Mouse (Mus musculus) hindbrain, embryonic 14.5 days (tissue): ENCODE measurements around the gene Gm45140. TPM values are rescaled to one million over a fixed set of nuclear protein-coding genes. Genes with fewer than 3 reads are reported as not detected.

ENCODE experiments used
- ATAC-seq: fragments of 200-750 bp; cut with Nextera tagmentation; 2 replicates; pipeline ENCODE4 v1.8.0; 2017; ENCODE audit warnings: moderate number of reproducible peaks, mild to moderate bottlenecking, moderate TSS enrichment, moderate library complexity; ENCODE audit not compliant: low FRiP score
- DNase-seq: peaks from one replicate; pipeline ENCODE4 v3.0.0-alpha.2; 2015; ENCODE audit warnings: low spot score
- H3K27ac ChIP-seq: fragments of 300-500 bp; sonication (generic); 2 replicates; pipeline ENCODE4 v1.5.1; 2014; ENCODE audit warnings: mild to moderate bottlenecking, moderate library complexity
- H3K27me3 ChIP-seq: fragments of 300-500 bp; sonication (generic); 2 replicates; pipeline ENCODE4 v1.6.1; 2014; ENCODE audit warnings: mild to moderate bottlenecking, low read length, mixed read lengths; ENCODE audit not compliant: control insufficient read depth, insufficient read depth
- H3K36me3 ChIP-seq: fragments of 300-500 bp; sonication (generic); replicated peaks from 2 replicates; pipeline ENCODE4 v1.6.1; 2014; ENCODE audit not compliant: control insufficient read depth, insufficient read depth
- H3K4me1 ChIP-seq: fragments of 300-500 bp; sonication (generic); replicated peaks from 2 replicates; pipeline ENCODE4 v1.6.1; 2014; ENCODE audit warnings: antibody characterized with exemption, low read length, mixed read lengths; ENCODE audit not compliant: control insufficient read depth, insufficient read depth
- H3K4me2 ChIP-seq: fragments of 300-500 bp; sonication (generic); replicated peaks from 2 replicates; pipeline ENCODE4 v1.6.1; 2014; ENCODE audit warnings: mild to moderate bottlenecking, moderate library complexity
- H3K4me3 ChIP-seq: fragments of 300-500 bp; sonication (generic); replicated peaks from 2 replicates; pipeline ENCODE4 v1.5.1; 2014; ENCODE audit warnings: mild to moderate bottlenecking, low read length
- H3K9ac ChIP-seq: fragments of 300-500 bp; sonication (generic); 2 replicates; pipeline ENCODE4 v1.6.1; 2014
- H3K9me3 ChIP-seq: fragments of 300-500 bp; sonication (generic); 2 replicates; pipeline ENCODE4 v1.6.1; 2016; ENCODE audit warnings: low read length; ENCODE audit not compliant: control insufficient read depth
- WGBS: fragments of 180-500 bp; shearing (Covaris S2); extraction: QIAGEN DNeasy Blood & Tissue Kit; methylation state at CpG from one replicate; pipeline ENCODE4 v1.1.7; 2014; 5-methylcytosine and 5-hydroxymethylcytosine counted together
- polyA plus RNA-seq: library from polyadenylated mRNA; unstranded; fragments of >200 nt; fragmentation: Nextera tagmentation; extraction: Ambion mirVana; gene quantifications from 2 replicates; pipeline ENCODE4 v1.2.1, GENCODE M21; 2014

Gm45140 gene
- polyA plus RNA-seq, 1 experiment from 2014 or later, result 1.1 TPM

DNA sequence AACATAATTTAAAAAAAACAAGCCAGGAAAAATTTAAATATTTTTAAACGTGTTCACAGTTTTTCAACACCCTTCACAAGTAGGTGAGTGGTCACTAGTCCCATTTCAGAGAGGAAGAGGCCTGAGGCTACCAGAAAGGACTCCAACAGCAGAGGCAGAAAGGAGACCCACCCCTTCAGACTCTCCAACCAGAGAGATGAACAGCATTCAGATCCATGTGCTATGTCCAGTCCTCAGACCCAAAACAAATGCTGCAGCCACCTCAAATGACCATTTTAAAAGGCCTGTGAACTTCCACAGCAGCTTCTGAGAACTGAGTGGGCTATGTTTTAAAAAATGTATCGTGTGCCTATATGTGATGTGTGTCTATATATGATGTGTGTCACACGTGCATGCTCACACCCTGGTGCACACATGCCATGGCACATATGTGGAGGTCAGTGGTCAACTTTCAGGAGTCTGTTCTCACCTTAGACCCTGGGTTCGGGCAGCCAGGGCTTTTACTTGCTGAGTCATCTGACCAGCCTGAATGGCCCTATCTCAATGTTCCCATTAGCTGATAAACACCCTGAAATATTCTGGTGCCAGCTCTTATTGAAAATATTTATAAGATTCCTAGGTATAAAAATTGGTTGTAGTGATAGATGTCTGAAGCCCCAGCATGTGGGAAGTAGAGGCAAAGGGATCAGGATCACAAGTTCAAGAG lies 27.7 kb downstream of the Gm45140 start:
- no peak overlapping the region for H3K4me2 ChIP-seq
- 86% methylated on average over 4 of the region's 4 CpGs for WGBS
- H3K27me3 ChIP-seq, result no peaks in the 10 kb centered on the region
- no peak for DNase-seq
- no peaks in the 10 kb centered on the region for H3K9me3 ChIP-seq
- ATAC-seq, result no peak
- H3K36me3 ChIP-seq, result 0 out of 2 replicates have a peak, but pooled peaks cover 4% of the 10 kb centered on the region
- no peak overlapping the region for H3K9ac ChIP-seq
- no peak overlapping the region for H3K27ac ChIP-seq
- peaks cover 12% of the 10 kb centered on the region for H3K4me1 ChIP-seq
- H3K4me3 ChIP-seq, result no peak overlapping the region

DNA sequence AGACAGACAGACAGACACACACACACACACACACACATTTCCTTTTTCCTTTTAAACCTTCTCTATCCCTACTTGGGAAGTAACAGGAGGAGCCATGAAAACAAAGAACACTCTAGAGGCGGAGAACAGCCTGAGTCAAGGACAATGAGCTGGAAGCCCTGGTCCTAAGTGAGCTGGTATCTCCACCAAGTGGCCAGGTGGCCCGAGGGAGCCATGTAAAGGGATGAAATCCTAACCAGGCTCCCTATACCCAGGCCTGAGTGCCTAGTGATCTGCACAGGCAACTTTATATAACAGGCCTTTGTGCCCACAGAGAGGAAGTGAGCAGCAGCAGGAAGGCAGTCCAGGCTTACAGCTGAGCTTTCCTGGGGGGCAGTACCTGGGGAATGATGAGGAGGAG lies 28.7 kb downstream of the Gm45140 start:
- DNase-seq (no peak), ATAC-seq (no peak)
- 65% methylated on average over 2 of the region's 2 CpGs for WGBS
- Histone ChIP-seq H3K27ac (no peak overlapping the region), H3K4me3 (no peak overlapping the region), H3K27me3 (no peaks in the 10 kb centered on the region), H3K4me1 (peaks cover 9% of the 10 kb centered on the region), H3K9ac (no peak overlapping the region), H3K4me2 (no peak overlapping the region), H3K36me3 (0 out of 2 replicates have a peak, but pooled peaks cover 4% of the 10 kb centered on the region), H3K9me3 (no peaks in the 10 kb centered on the region)

DNA sequence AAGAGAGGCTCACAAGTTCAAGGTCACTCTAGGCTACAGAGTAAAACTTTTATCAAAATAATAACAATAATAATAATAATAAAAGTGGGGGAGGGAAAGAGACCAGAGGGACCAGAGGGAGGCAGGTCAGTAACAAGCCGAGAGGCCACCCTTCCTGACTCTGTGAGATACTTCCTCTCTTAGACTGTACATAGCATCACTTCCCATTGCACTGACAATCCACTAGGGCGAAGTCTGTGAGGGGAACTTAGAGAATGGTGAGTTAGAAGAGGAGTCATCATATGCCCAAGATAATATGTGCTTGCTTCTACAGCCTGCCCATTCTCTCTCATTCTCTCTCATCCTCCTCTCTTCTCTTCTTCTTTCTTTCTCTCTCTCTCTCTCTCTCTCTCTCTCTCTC lies 29.6 kb downstream of the Gm45140 start:
- Histone ChIP-seq H3K4me2 (no peak overlapping the region), H3K4me3 (no peak overlapping the region), H3K9ac (no peak overlapping the region), H3K27ac (no peak overlapping the region), H3K9me3 (no peaks in the 10 kb centered on the region), H3K36me3 (0 out of 2 replicates have a peak, but pooled peaks cover 4% of the 10 kb centered on the region), H3K4me1 (peaks cover 9% of the 10 kb centered on the region), H3K27me3 (no peaks in the 10 kb centered on the region)
- ATAC-seq (no peak), DNase-seq (no peak)
- 93% methylated on average over 2 of the region's 2 CpGs for WGBS

DNA sequence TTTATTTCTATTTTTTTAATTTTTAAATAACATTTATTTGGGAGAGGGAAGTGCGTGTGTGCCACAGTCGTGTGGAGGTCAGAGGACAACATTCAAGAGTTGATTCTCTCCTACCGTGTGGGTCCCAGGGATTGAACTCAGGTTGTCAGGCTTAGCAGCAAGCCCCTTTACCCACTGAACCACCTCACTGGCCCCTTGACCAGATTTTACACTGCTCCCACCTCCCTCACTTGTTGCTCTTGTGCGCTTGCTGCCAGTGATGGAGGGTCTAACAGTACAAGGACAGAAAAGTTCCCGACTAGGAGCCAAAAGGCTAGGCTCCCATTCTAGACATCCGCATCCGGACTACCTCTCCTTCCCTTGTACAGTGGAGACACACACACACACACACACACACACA lies 30.1 kb downstream of the Gm45140 start:
- H3K36me3 ChIP-seq, result 0 out of 2 replicates have a peak, but pooled peaks cover 4% of the 10 kb centered on the region
- ATAC-seq, result no peak
- H3K4me3 ChIP-seq, result no peak overlapping the region
- WGBS, result 95% methylated on average over 7 of the region's 7 CpGs
- no peak overlapping the region for H3K4me2 ChIP-seq
- no peaks in the 10 kb centered on the region for H3K27me3 ChIP-seq
- H3K9me3 ChIP-seq, result no peaks in the 10 kb centered on the region
- H3K4me1 ChIP-seq, result peaks cover 3% of the 10 kb centered on the region; the same call in 1 of the 2 replicates
- no peak overlapping the region for H3K27ac ChIP-seq
- DNase-seq, result no peak
- H3K9ac ChIP-seq, result no peak overlapping the region

DNA sequence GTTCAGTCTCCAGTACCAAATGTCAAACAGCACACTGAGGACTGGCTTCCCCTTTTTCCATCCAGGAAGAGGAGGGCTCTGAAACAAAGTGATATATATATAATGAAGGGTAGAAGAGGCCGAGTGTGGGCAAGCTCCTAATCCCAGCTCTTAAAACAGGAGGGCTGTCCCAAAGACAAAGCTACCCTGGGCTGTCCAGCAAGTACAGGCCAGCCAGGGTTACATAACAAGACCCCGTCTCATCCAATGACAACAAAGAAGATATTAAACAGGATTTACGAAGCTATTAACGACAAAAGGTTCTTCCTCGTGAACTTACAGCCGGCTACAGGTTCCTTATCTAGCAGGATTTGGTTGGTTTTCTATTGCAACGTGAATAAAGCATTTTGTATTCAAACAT lies 30.7 kb downstream of the Gm45140 start:
- WGBS, result 91% methylated on average over 7 of the region's 7 CpGs
- Histone ChIP-seq H3K4me2 (no peak overlapping the region), H3K27ac (no peak overlapping the region), H3K9ac (no peak overlapping the region), H3K4me3 (no peak overlapping the region), H3K9me3 (no peaks in the 10 kb centered on the region), H3K4me1 (no peaks in the 10 kb centered on the region), H3K27me3 (no peaks in the 10 kb centered on the region), H3K36me3 (0 out of 2 replicates have a peak, but pooled peaks cover 4% of the 10 kb centered on the region)
- DNase-seq (no peak), ATAC-seq (no peak)

DNA sequence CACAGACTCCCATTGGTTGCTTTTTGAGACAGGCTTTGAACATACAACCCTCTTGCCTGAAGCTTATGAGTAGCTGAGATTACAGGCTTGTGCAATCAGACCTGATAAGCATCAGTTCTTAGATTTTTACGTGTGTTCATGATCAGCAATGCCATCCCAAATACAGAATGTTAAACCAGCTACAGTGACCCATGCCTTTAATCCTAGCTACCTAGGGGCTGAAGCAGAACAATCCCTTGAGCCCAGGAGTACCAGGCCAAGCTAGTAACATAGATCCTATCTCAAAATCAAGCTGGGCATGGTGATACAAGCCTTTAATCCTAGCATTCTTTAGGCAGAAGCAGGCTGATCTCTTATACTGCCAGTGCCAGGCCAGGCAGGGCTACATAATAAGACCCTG lies 31.6 kb downstream of the Gm45140 start:
- 91% methylated on average over 1 of the region's 1 CpGs for WGBS
- H3K36me3 ChIP-seq, result 0 out of 2 replicates have a peak, but pooled peaks cover 4% of the 10 kb centered on the region
- H3K9ac ChIP-seq, result no peak overlapping the region
- H3K4me1 ChIP-seq, result no peaks in the 10 kb centered on the region
- H3K27me3 ChIP-seq, result no peaks in the 10 kb centered on the region
- H3K4me3 ChIP-seq, result no peak overlapping the region
- no peak for DNase-seq
- H3K9me3 ChIP-seq, result no peaks in the 10 kb centered on the region
- no peak for ATAC-seq
- no peak overlapping the region for H3K4me2 ChIP-seq
- no peak overlapping the region for H3K27ac ChIP-seq

DNA sequence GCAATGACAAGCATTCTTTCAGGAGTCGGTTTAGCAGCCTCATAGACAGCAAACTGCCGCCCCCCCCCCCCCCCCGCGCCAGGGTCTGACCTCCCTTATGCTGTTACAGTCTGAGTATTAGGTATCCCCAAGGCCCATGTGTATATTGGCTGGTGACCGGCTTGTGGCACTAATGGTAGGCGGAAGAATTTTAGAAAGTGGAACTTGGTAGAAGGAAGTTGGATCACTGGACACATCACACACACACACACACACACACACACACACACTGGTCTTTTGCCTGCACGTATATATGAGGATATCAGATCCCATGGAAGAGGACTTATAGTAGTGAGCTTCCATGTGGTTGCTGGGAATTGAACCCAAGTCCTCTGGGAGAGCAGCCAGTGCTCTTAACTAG lies 33.1 kb downstream of the Gm45140 start:
- Histone ChIP-seq H3K4me2 (no peak overlapping the region), H3K4me1 (no peaks in the 10 kb centered on the region), H3K27me3 (no peaks in the 10 kb centered on the region), H3K9ac (no peak overlapping the region), H3K4me3 (no peak overlapping the region), H3K9me3 (no peaks in the 10 kb centered on the region), H3K27ac (no peak overlapping the region), H3K36me3 (0 out of 2 replicates have a peak, but pooled peaks cover 4% of the 10 kb centered on the region)
- 88% methylated on average over 7 of the region's 7 CpGs for WGBS
- ATAC-seq (no peak), DNase-seq (no peak)

DNA sequence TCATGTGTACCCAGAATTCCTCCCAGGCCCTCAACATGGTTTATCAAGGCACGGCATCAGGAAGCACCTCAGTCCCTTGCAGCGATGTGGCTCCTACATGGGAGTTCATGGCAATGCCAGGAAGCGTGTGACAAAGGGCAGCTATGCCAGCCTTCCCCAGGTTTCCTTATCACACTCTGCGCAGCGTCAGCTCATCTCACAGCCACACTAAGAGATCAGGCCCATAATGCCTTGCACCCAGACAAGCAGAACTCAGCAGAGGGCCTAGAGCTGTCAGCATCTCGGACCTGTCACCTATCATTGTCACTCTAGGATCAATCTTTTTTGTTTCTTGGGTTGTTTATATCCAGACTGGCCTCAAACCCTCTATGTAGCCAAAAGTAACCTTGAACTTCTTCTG lies 36.0 kb downstream of the Gm45140 start:
- Histone ChIP-seq H3K27me3 (no peaks in the 10 kb centered on the region), H3K9ac (no peak overlapping the region), H3K9me3 (no peaks in the 10 kb centered on the region), H3K4me1 (no peaks in the 10 kb centered on the region), H3K27ac (no peak overlapping the region), H3K36me3 (no peaks in the 10 kb centered on the region), H3K4me2 (no peak overlapping the region), H3K4me3 (no peak overlapping the region)
- DNase-seq, result no peak
- no peak for ATAC-seq
- WGBS, result 89% methylated on average over 6 of the region's 6 CpGs

DNA sequence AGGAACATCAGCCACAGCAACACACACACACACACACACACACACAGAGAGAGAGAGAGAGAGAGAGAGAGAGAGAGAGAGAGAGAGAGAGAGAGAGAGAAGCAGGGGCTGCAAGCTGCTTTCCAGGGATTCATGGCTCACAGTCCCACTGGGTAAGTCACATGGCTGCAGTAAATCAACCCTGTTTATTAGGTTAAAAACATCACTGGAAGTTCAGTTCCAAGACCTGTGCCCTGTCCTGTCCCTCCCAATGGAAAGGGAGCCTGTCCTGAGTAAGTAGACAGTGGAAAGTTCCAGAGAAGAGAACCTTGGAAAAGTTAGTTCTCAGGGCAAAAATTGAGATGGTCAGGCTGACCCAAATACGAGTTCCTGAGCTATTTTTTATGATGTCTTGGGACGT lies 38.3 kb downstream of the Gm45140 start:
- ATAC-seq (no peak), DNase-seq (no peak)
- H3K9ac ChIP-seq, result no peak overlapping the region
- H3K27ac ChIP-seq, result no peak overlapping the region
- no peaks in the 10 kb centered on the region for H3K27me3 ChIP-seq
- H3K4me3 ChIP-seq, result no peak overlapping the region
- H3K4me2 ChIP-seq, result no peak overlapping the region
- WGBS, result 53% methylated on average over 2 of the region's 2 CpGs
- peaks cover 13% of the 10 kb centered on the region for H3K36me3 ChIP-seq
- H3K4me1 ChIP-seq, result no peaks in the 10 kb centered on the region
- no peaks in the 10 kb centered on the region for H3K9me3 ChIP-seq
